In genomic region chr16:23701156-23701555, GRCm38 (mm10) we compare ENCODE assay signal across 17 mouse cellular contexts.
A peak's percentile ranks its signal among the peaks of the same experiment; 100 is the strongest.
DNase-seq lines count a peak whose midpoint lies in the region; ATAC-seq and TF ChIP-seq lines count a peak whose summit lies in the region.
"Had no signal": no experiment of that assay in that cellular context is flagged by ENCODE, and none has a peak within 500 bp of the region (broad histone marks: within the 10 kb centered on the region; RNA-seq: fewer than 3 reads in every experiment).

No protein-coding gene starts in this region.

- no peak overlapping the region for H3K9ac ChIP-seq in kidney, postnatal 0 days (ENCODE audit: low read depth, low read length)
- no peak overlapping the region for H3K9ac ChIP-seq in lung, embryonic 14.5 days
- H3K9ac ChIP-seq: hindbrain, embryonic 15.5 days had no signal

- peak; percentile 6 for DNase-seq in kidney, postnatal 0 days (ENCODE audit: low spot score)
- no peak for DNase-seq in kidney, adult 18-20 months
- DNase-seq in lung, embryonic 14.5 days, result peak; percentile 43
- no peak for DNase-seq in lung, postnatal 4 days
- peak; percentile 46 for DNase-seq in testis, postnatal 10 days (ENCODE audit: low spot score)
- no peak for DNase-seq in testis, postnatal 14 days (ENCODE audit: low spot score)
- no peak for DNase-seq in urinary bladder, postnatal 4 days (ENCODE audit: low spot score in 2 of 2)
- DNase-seq: adrenal gland, postnatal 25 days; cerebellum, adult 9-10 months; thymus, postnatal 25 days had no signal

- ATAC-seq in kidney, postnatal 0 days (replicated peaks; ENCODE audit: low FRiP score, low read depth), result no peak
- ATAC-seq in lung, embryonic 14.5 days (ENCODE audit: insufficient read depth), result no peak
- ATAC-seq: forebrain, embryonic 16.5 days; intestine, postnatal 0 days; midbrain, embryonic 16.5 days had no signal

- H3K36me3 ChIP-seq in kidney, postnatal 0 days (ENCODE audit: insufficient read depth, low read length), result no peaks in the 10 kb centered on the region
- no peaks in the 10 kb centered on the region for H3K36me3 ChIP-seq in lung, embryonic 14.5 days (ENCODE audit: insufficient read depth)
- H3K36me3 ChIP-seq: hindbrain, embryonic 15.5 days had no signal

- no peaks in the 10 kb centered on the region for H3K4me1 ChIP-seq in kidney, postnatal 0 days (replicated peaks; ENCODE audit: insufficient read depth, low read length)
- no peaks in the 10 kb centered on the region for H3K4me1 ChIP-seq in lung, embryonic 14.5 days (ENCODE audit: insufficient read depth)
- H3K4me1 ChIP-seq: hindbrain, embryonic 15.5 days had no signal

- H3K4me2 ChIP-seq in kidney, postnatal 0 days (ENCODE audit: low read length), result no peak overlapping the region
- H3K4me2 ChIP-seq in lung, embryonic 14.5 days, result no peak overlapping the region
- H3K4me2 ChIP-seq: heart, embryonic 11.5 days; hindbrain, embryonic 15.5 days had no signal

- H3K9me3 ChIP-seq in kidney, postnatal 0 days (replicated peaks; ENCODE audit: low read length), result no peaks in the 10 kb centered on the region
- no peaks in the 10 kb centered on the region for H3K9me3 ChIP-seq in lung, embryonic 14.5 days (ENCODE audit: low read depth, low read length)
- H3K9me3 ChIP-seq: hindbrain, embryonic 15.5 days had no signal

- no peak for TF ChIP-seq CTCF in kidney, postnatal 0 days (IDR thresholded peaks at IDR 0.05; ENCODE audit: low read depth)
- TF ChIP-seq CTCF in lung, embryonic 14.5 days (IDR thresholded peaks at IDR 0.05; ENCODE audit: low read depth), result no peak

- WGBS in kidney, postnatal 0 days, result 19% methylated on average over 1 of the region's 1 CpGs
- WGBS in lung, embryonic 14.5 days, result 6% methylated on average over 1 of the region's 1 CpGs

- H3K27ac ChIP-seq in kidney, postnatal 0 days, result no peak overlapping the region
- no peak overlapping the region for H3K27ac ChIP-seq in lung, embryonic 14.5 days (ENCODE audit: low read depth)
- H3K27ac ChIP-seq: hindbrain, embryonic 15.5 days; stomach, postnatal 0 days had no signal

- no peak overlapping the region for H3K4me3 ChIP-seq in kidney, postnatal 0 days (replicated peaks; ENCODE audit: low read depth, low read length)
- H3K4me3 ChIP-seq in lung, embryonic 14.5 days (ENCODE audit: low read depth, low read length), result no peak overlapping the region
- H3K4me3 ChIP-seq: erythroblast, embryonic 14.5 days; hindbrain, embryonic 15.5 days had no signal

- no peaks in the 10 kb centered on the region for H3K27me3 ChIP-seq in kidney, postnatal 0 days (ENCODE audit: insufficient read depth, low read length)
- no peaks in the 10 kb centered on the region for H3K27me3 ChIP-seq in lung, embryonic 14.5 days (ENCODE audit: insufficient read depth, low read length)
- H3K27me3 ChIP-seq: hindbrain, embryonic 15.5 days had no signal

Comparison
In these comparisons a context has a peak if more than half of its experiments do, and no peak if none do; other contexts are left out.
1. DNase-seq: peak in kidney, postnatal 0 days (single experiment), lung, embryonic 14.5 days (single experiment) and testis, postnatal 10 days (single experiment); none in kidney, adult 18-20 months (single experiment), lung, postnatal 4 days (0 of 2), testis, postnatal 14 days (single experiment) and urinary bladder, postnatal 4 days (0 of 2).